Mouse (Mus musculus) cerebral cortex, adult 2 months (tissue): ENCODE results near the gene Olfr1262.

ENCODE experiments used
- WGBS: fragments of 180-500 bp; shearing (Covaris S2); methylation state at CpG from one replicate; pipeline ENCODE4 v1.1.7; 2018; 5-methylcytosine and 5-hydroxymethylcytosine counted together

Olfr1262 gene

GRCm38 (mm10) chr2:89999845-90000244 lies at the start of gene Olfr1262:
Gene Olfr1262, plus strand, starts transcription at chr2:90000145.

GRCm38 (mm10) chr2:89974184-89974583 lies 25.8 kb upstream of the Olfr1262 start, which contains the start of gene Olfr1260:
Gene Olfr1260, plus strand, starts transcription at chr2:89974340.
- 40% methylated on average over 2 of the region's 2 CpGs for WGBS

GRCm38 (mm10) chr2:89977709-89978108 lies 22.2 kb upstream of the Olfr1262 start:
- 82% methylated on average over 2 of the region's 2 CpGs for WGBS

GRCm38 (mm10) chr2:89990921-89991320 lies 9.0 kb upstream of the Olfr1262 start, which contains the start of gene Olfr1261:
Gene Olfr1261, plus strand, starts transcription at chr2:89991221.

GRCm38 (mm10) chr2:90011831-90012230 lies 11.9 kb downstream of the Olfr1262 start, which contains the start of gene Olfr1263:
Gene Olfr1263, plus strand, starts transcription at chr2:90012131.
- 71% methylated on average over 2 of the region's 2 CpGs for WGBS

- 69% methylated on average over 2 of the region's 2 CpGs for WGBS
These were observed 25.5 kb downstream of the Olfr1262 start, which contains the start of gene Olfr1264 for GRCm38 (mm10) chr2:90025477-90025876. Gene Olfr1264, minus strand, starts transcription at chr2:90025577.

GRCm38 (mm10) chr2:90035037-90035436 lies 35.1 kb downstream of the Olfr1262 start, which contains the start of gene Olfr1265:
Gene Olfr1265, plus strand, starts transcription at chr2:90035337.

